Mouse (Mus musculus): ENCODE data around the gene Tbc1d10b. TPM values are rescaled to one million over a fixed set of nuclear protein-coding genes. Genes with fewer than 3 reads are reported as not detected.

Gene Tbc1d10b
- total RNA-seq, 2 experiments from 2014 or later: 102 to 120 TPM

- Histone ChIP-seq H3K4me3 (no peak overlapping the region), H3K27ac (no peak overlapping the region)
- TF ChIP-seq CTCF (conservative IDR thresholded peaks at IDR 0.05): no peak
- no peak for DNase-seq (ENCODE audit: low spot score in 2 of 2)
Observed at GRCm38 (mm10) chr7:127234777-127235176, 26.5 kb upstream of the Tbc1d10b start.

- no peak for TF ChIP-seq CTCF (conservative IDR thresholded peaks at IDR 0.05)
- Histone ChIP-seq H3K27ac (peak overlapping the region; percentile 95), H3K4me3 (peak overlapping the region; percentile 88)
Observed at GRCm38 (mm10) chr7:127233765-127234164, 25.5 kb upstream of the Tbc1d10b start.

GRCm38 (mm10) chr7:127233368-127233749 is 25.1 kb upstream of the Tbc1d10b start:
- H3K27ac ChIP-seq: peak overlapping the region; percentile 95
- H3K4me3 ChIP-seq: peak overlapping the region; percentile 88
- no peak for TF ChIP-seq CTCF (conservative IDR thresholded peaks at IDR 0.05)
- DNase-seq (ENCODE audit: low spot score in 2 of 2): no peak

More at GRCm38 (mm10) chr7:127233765-127234164, 25.5 kb upstream of the Tbc1d10b start:
- DNase-seq (ENCODE audit: low spot score in 2 of 2): no peak

- peak within 1 kb of the TSS; percentile 88 for H3K4me3 ChIP-seq
- peak within 1 kb of the TSS; percentile 95 for H3K27ac ChIP-seq
- DNase-seq (ENCODE audit: low spot score in 2 of 2): peak; percentile 80 to 82
- no peak for TF ChIP-seq CTCF (conservative IDR thresholded peaks at IDR 0.05)
Observed at GRCm38 (mm10) chr7:127232622-127233367, 24.5 kb upstream of the Tbc1d10b start, which contains the start of the genes Zfp553 and Sept1. Gene Zfp553, plus strand, starts transcription at chr7:127233061. Gene Sept1, minus strand, starts transcription at chr7:127233130.

GRCm38 (mm10) chr7:127231826-127232621 is 23.8 kb upstream of the Tbc1d10b start:
- Histone ChIP-seq H3K4me3 (peak overlapping the region; percentile 88), H3K27ac (peak overlapping the region; percentile 95)
- no peak for DNase-seq (ENCODE audit: low spot score in 2 of 2)
- TF ChIP-seq CTCF (conservative IDR thresholded peaks at IDR 0.05): no peak

- H3K27ac ChIP-seq: peak overlapping the region; percentile 95; the same call in 1 of the 2 replicates
- TF ChIP-seq CTCF (conservative IDR thresholded peaks at IDR 0.05): no peak
- no peak for DNase-seq (ENCODE audit: low spot score in 2 of 2)
- peak overlapping the region; percentile 88 for H3K4me3 ChIP-seq
Observed at GRCm38 (mm10) chr7:127231376-127231775, 23.1 kb upstream of the Tbc1d10b start.

DNA sequence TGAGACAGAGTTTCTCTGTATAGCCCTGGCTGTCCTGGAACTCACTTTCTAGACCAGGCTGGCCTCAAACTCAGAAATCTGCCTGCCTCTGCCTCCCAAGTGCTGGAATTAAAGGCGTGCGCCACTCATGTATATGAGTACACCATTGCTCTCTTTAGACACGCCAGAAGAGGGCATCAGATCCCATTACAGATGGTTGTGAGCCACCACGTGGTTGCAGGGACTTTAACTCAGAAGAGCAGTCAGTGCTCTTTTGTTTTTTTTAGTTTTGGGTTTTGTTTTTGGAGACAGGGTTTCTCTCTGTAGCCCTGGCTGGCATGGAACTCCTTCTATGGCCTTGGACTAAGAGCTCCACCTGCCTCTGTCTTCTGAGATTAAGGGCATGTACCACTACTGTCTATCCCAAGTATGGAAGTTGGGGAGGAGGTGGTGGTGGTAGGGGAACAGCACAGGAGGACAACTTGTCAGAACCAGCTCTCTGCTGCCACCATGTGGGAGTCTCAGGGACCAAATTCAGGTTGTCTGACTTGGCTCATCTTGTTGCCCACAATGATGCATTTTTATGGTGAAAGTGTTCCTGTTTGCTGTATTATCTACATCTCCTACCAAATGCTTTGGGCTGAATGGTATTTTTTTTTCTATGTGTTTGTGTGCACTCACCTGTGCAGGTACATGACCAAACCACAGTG is 20.5 kb upstream of the Tbc1d10b start:
- DNase-seq (ENCODE audit: low spot score in 2 of 2): peak; percentile 81 to 89
- H3K27ac ChIP-seq: 0 out of 2 replicates have a peak overlapping the region, but pooled peaks have one; percentile 11
- no peak overlapping the region for H3K4me3 ChIP-seq
- peak; percentile 91 for TF ChIP-seq CTCF (conservative IDR thresholded peaks at IDR 0.05)

- no peak for TF ChIP-seq CTCF (conservative IDR thresholded peaks at IDR 0.05)
- Histone ChIP-seq H3K4me3 (no peak overlapping the region), H3K27ac (no peak overlapping the region)
- DNase-seq (ENCODE audit: low spot score in 2 of 2): no peak
Observed at GRCm38 (mm10) chr7:127225147-127225995, 17.1 kb upstream of the Tbc1d10b start.

GRCm38 (mm10) chr7:127224616-127225015 is 16.3 kb upstream of the Tbc1d10b start:
- no peak for DNase-seq (ENCODE audit: low spot score in 2 of 2)
- Histone ChIP-seq H3K27ac (no peak overlapping the region), H3K4me3 (no peak overlapping the region)
- no peak for TF ChIP-seq CTCF (conservative IDR thresholded peaks at IDR 0.05)

- DNase-seq (ENCODE audit: low spot score in 2 of 2): no peak
- H3K4me3 ChIP-seq: no peak overlapping the region
- TF ChIP-seq CTCF (conservative IDR thresholded peaks at IDR 0.05): no peak
- no peak overlapping the region for H3K27ac ChIP-seq
Observed at GRCm38 (mm10) chr7:127223515-127224478, 15.5 kb upstream of the Tbc1d10b start.

DNA sequence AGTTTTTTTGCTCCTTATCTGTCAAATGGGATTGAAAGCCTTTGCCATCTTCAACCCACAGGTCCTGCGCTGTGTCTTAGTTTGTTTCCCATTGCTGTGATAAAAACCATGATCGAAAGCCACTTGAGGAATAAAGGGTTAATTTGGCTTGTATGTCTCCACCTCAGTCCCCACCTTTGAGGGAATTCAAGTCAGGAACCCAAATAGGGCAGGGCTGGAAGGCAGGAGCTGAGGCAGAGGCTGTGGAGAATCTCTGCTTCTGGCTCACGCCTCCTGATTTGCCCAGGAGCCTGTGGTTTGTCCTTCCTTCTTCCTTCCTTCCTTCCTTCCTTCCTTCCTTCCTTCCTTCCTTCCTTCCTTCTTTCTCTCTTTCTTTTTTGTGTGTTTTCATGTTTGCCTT is 14.8 kb upstream of the Tbc1d10b start:
- no peak for DNase-seq (ENCODE audit: low spot score in 2 of 2)
- Histone ChIP-seq H3K27ac (no peak overlapping the region), H3K4me3 (no peak overlapping the region)
- no peak for TF ChIP-seq CTCF (conservative IDR thresholded peaks at IDR 0.05)
